Mouse (Mus musculus): ENCODE results near the gene Sphk2.

The Sphk2 gene

GRCm38 (mm10) chr7:45717918-45718297 is at the start of gene Sphk2:
Gene Sphk2 (minus strand): TSS chr7:45718002.
- peak; percentile 97 to 98 for DNase-seq (ENCODE audit: low spot score in 2 of 2)

- DNase-seq (ENCODE audit: low spot score in 2 of 2): no peak
Measured at GRCm38 (mm10) chr7:45767500-45767899, 49.7 kb upstream of the Sphk2 start.

- DNase-seq (ENCODE audit: low spot score in 2 of 2): no peak
Measured at GRCm38 (mm10) chr7:45766764-45767163, 49.0 kb upstream of the Sphk2 start.

GRCm38 (mm10) chr7:45765995-45766394 is 48.2 kb upstream of the Sphk2 start:
- no peak for DNase-seq (ENCODE audit: low spot score in 2 of 2)

GRCm38 (mm10) chr7:45760151-45760550 is 42.3 kb upstream of the Sphk2 start:
- DNase-seq (ENCODE audit: low spot score in 2 of 2): no peak

GRCm38 (mm10) chr7:45759400-45759799 is 41.6 kb upstream of the Sphk2 start:
- DNase-seq (ENCODE audit: low spot score in 2 of 2): peak; percentile 51 to 71

GRCm38 (mm10) chr7:45755703-45756102 is 37.9 kb upstream of the Sphk2 start:
- DNase-seq (ENCODE audit: low spot score in 2 of 2): no peak

- no peak for DNase-seq (ENCODE audit: low spot score in 2 of 2)
Measured at GRCm38 (mm10) chr7:45750162-45750561, 32.4 kb upstream of the Sphk2 start.

GRCm38 (mm10) chr7:45749401-45749800 is 31.6 kb upstream of the Sphk2 start:
- DNase-seq (ENCODE audit: low spot score in 2 of 2): peak in 1 of 2 experiments; percentile 29

- DNase-seq (ENCODE audit: low spot score in 2 of 2): no peak
Measured at GRCm38 (mm10) chr7:45748110-45748509, 30.3 kb upstream of the Sphk2 start.

- DNase-seq (ENCODE audit: low spot score in 2 of 2): no peak
Measured at GRCm38 (mm10) chr7:45747450-45747849, 29.6 kb upstream of the Sphk2 start.

- DNase-seq (ENCODE audit: low spot score in 2 of 2): no peak
Measured at GRCm38 (mm10) chr7:45746518-45746917, 28.7 kb upstream of the Sphk2 start.

GRCm38 (mm10) chr7:45744387-45744786 is 26.6 kb upstream of the Sphk2 start:
- DNase-seq (ENCODE audit: low spot score in 2 of 2): peak; percentile 58 to 69

GRCm38 (mm10) chr7:45742338-45742737 is 24.5 kb upstream of the Sphk2 start:
- DNase-seq (ENCODE audit: low spot score in 2 of 2): peak; percentile 82 to 88

GRCm38 (mm10) chr7:45741777-45742176 is 24.0 kb upstream of the Sphk2 start:
- peak; percentile 44 to 55 for DNase-seq (ENCODE audit: low spot score in 2 of 2)

GRCm38 (mm10) chr7:45741308-45741707 is 23.5 kb upstream of the Sphk2 start:
- no peak for DNase-seq (ENCODE audit: low spot score in 2 of 2)

- no peak for DNase-seq (ENCODE audit: low spot score in 2 of 2)
Measured at GRCm38 (mm10) chr7:45739820-45740219, 22.0 kb upstream of the Sphk2 start.

- DNase-seq (ENCODE audit: low spot score in 2 of 2): peak; percentile 79 to 89
Measured at GRCm38 (mm10) chr7:45739162-45739763, 21.5 kb upstream of the Sphk2 start.

- peak; percentile 70 to 72 for DNase-seq (ENCODE audit: low spot score in 2 of 2)
Measured at GRCm38 (mm10) chr7:45733477-45733876, 15.7 kb upstream of the Sphk2 start.

GRCm38 (mm10) chr7:45730727-45731431 is 13.1 kb upstream of the Sphk2 start:
- DNase-seq (ENCODE audit: low spot score in 2 of 2): peak; percentile 32 to 45

GRCm38 (mm10) chr7:45727625-45728024 is 9.8 kb upstream of the Sphk2 start:
- no peak for DNase-seq (ENCODE audit: low spot score in 2 of 2)

- DNase-seq (ENCODE audit: low spot score in 2 of 2): no peak
Measured at GRCm38 (mm10) chr7:45726419-45726818, 8.6 kb upstream of the Sphk2 start.

- no peak for DNase-seq (ENCODE audit: low spot score in 2 of 2)
Measured at GRCm38 (mm10) chr7:45725713-45726112, 7.9 kb upstream of the Sphk2 start, which contains the start of gene Spaca4. Gene Spaca4 (minus strand): TSS chr7:45725813.
